Mouse (Mus musculus): ENCODE results near the gene Ccdc71l.

Ccdc71l gene

GRCm38 (mm10) chr12:32378528-32379295 lies at the start of gene Ccdc71l:
Gene Ccdc71l, plus strand, starts transcription at chr12:32378704.
- DNase-seq (ENCODE audit: low spot score), result peak; percentile 92

GRCm38 (mm10) chr12:32339078-32339477 lies 39.4 kb upstream of the Ccdc71l start:
- DNase-seq (ENCODE audit: low spot score), result no peak

- no peak for DNase-seq (ENCODE audit: low spot score)
Observed at GRCm38 (mm10) chr12:32343487-32343886, 35.0 kb upstream of the Ccdc71l start.

GRCm38 (mm10) chr12:32346121-32346520 lies 32.4 kb upstream of the Ccdc71l start:
- DNase-seq (ENCODE audit: low spot score), result no peak

- no peak for DNase-seq (ENCODE audit: low spot score)
Observed at GRCm38 (mm10) chr12:32348493-32348892, 30.0 kb upstream of the Ccdc71l start.

GRCm38 (mm10) chr12:32351874-32352273 lies 26.6 kb upstream of the Ccdc71l start:
- no peak for DNase-seq (ENCODE audit: low spot score)

GRCm38 (mm10) chr12:32379296-32379725 lies 807 bp downstream of the Ccdc71l start:
- DNase-seq (ENCODE audit: low spot score), result peak; percentile 82

- DNase-seq (ENCODE audit: low spot score), result no peak
Observed at GRCm38 (mm10) chr12:32379731-32380130, 1.2 kb downstream of the Ccdc71l start.

- DNase-seq (ENCODE audit: low spot score), result no peak
Observed at GRCm38 (mm10) chr12:32380457-32380856, 2.0 kb downstream of the Ccdc71l start.

GRCm38 (mm10) chr12:32381011-32381410 lies 2.5 kb downstream of the Ccdc71l start:
- peak; percentile 2 for DNase-seq (ENCODE audit: low spot score)

GRCm38 (mm10) chr12:32419537-32419936 lies 41.0 kb downstream of the Ccdc71l start:
- DNase-seq (ENCODE audit: low spot score), result no peak

GRCm38 (mm10) chr12:32427832-32428231 lies 49.3 kb downstream of the Ccdc71l start:
- DNase-seq (ENCODE audit: low spot score), result no peak

- no peak for DNase-seq (ENCODE audit: low spot score)
Observed at GRCm38 (mm10) chr12:32431004-32431403, 52.5 kb downstream of the Ccdc71l start.

All from embryo, embryonic 10.5 days (tissue).